Mouse (Mus musculus): ENCODE measurements around the gene Cacna2d1.

DNA sequence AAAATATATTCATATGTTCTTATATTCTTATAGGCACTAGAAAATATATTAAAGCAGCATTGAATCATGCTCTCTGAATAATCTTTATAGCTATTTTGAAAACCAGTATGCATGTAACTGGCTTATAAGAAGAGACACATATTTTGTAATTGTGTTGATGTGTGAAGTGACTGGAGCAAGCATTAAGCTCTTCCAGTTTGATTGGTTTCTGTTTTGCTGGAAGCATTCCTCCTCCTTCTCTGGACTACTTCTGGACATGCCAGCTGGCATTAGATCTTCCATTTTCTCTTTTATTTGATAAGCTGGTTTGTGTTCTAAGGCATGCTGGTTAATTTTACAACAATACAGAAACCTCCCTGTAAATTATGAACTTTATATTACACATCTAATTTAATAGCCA lies 228.8 kb downstream of the Cacna2d1 start:
- no peak for TF ChIP-seq CTCF (IDR thresholded peaks at IDR 0.05; ENCODE audit: borderline replicate concordance, insufficient read depth, low read depth, low read length)
- TF ChIP-seq POLR2A (IDR thresholded peaks at IDR 0.05; ENCODE audit: borderline replicate concordance, insufficient read depth, low read length), result no peak
